ENCODE assay signal across 24 mouse cellular contexts in genomic region chr8:65126014-65126413, GRCm38 (mm10). TPM values are rescaled to one million over a fixed set of nuclear protein-coding genes. Genes with fewer than 3 reads are reported as not detected.
"Had no signal": no experiment of that assay in that cellular context is flagged by ENCODE, and none has a peak within 500 bp of the region (broad histone marks: within the 10 kb centered on the region; RNA-seq: fewer than 3 reads in every experiment).

No protein-coding gene starts in this region.

- H3K4me3 ChIP-seq: midbrain, embryonic 10.5 days; midbrain, embryonic 12.5 days; midbrain, embryonic 15.5 days; neural tube, embryonic 12.5 days had no signal

- H3K4me1 ChIP-seq: midbrain, embryonic 10.5 days; midbrain, embryonic 12.5 days; midbrain, embryonic 15.5 days; neural tube, embryonic 12.5 days had no signal

- H3K4me2 ChIP-seq: lung, embryonic 14.5 days; midbrain, embryonic 12.5 days; midbrain, embryonic 15.5 days; neural tube, embryonic 12.5 days had no signal

- DNase-seq: lung, adult 18-20 months; lung, embryonic 14.5 days; lung, postnatal 4 days; right cerebral cortex, postnatal 14 days; thymus, adult 2 months; thymus, postnatal 25 days; thymus, postnatal 4 days had no signal

- H3K9me3 ChIP-seq: midbrain, embryonic 10.5 days; midbrain, embryonic 12.5 days; midbrain, embryonic 15.5 days; neural tube, embryonic 12.5 days had no signal

- H3K27ac ChIP-seq: liver, embryonic 14.5 days; midbrain, embryonic 10.5 days; midbrain, embryonic 12.5 days; midbrain, embryonic 15.5 days; neural tube, embryonic 12.5 days had no signal

- ATAC-seq: midbrain, embryonic 15.5 days had no signal

- H3K9ac ChIP-seq: liver, embryonic 14.5 days; lung, embryonic 14.5 days; midbrain, embryonic 12.5 days; midbrain, embryonic 15.5 days; neural tube, embryonic 12.5 days had no signal

- H3K27me3 ChIP-seq: midbrain, embryonic 12.5 days; midbrain, embryonic 15.5 days; neural tube, embryonic 12.5 days had no signal

- H3K36me3 ChIP-seq: midbrain, embryonic 10.5 days; midbrain, embryonic 12.5 days; midbrain, embryonic 15.5 days; neural tube, embryonic 12.5 days had no signal

RNA-seq across cellular contexts. Expression of gene BC030870, which starts 3.3 kb away (rescaled TPM):
- total RNA-seq: megakaryocyte, adult 5-6 weeks; megakaryocyte-erythroid progenitor cell, adult 5-6 weeks; midbrain, postnatal 0 days; monocyte, adult 5-6 weeks; neutrophil, adult 5-6 weeks had no signal
- polyA plus RNA-seq: midbrain, embryonic 10.5 days; midbrain, embryonic 12.5 days; neural tube, embryonic 12.5 days; neural tube, embryonic 14.5 days; spleen, adult 2 months; testis, adult 2 months; thymus, adult 2 months; urinary bladder, adult 2 months had no signal

RNA-seq across cellular contexts. Expression of gene Gm10663, which starts 51.2 kb away (rescaled TPM):
- total RNA-seq: megakaryocyte, adult 5-6 weeks; megakaryocyte-erythroid progenitor cell, adult 5-6 weeks; midbrain, postnatal 0 days; monocyte, adult 5-6 weeks; neutrophil, adult 5-6 weeks had no signal
- polyA plus RNA-seq: liver, embryonic 14.5 days; liver, embryonic 16.5 days; lung, embryonic 14.5 days; lung, embryonic 16.5 days; midbrain, embryonic 10.5 days; midbrain, embryonic 12.5 days; midbrain, embryonic 15.5 days; midbrain, postnatal 0 days; neural tube, embryonic 12.5 days; neural tube, embryonic 14.5 days; spleen, adult 2 months; stomach, embryonic 16.5 days; testis, adult 2 months; thymus, adult 2 months; urinary bladder, adult 2 months had no signal
